Mouse (Mus musculus) hindbrain, embryonic 15.5 days (tissue): ENCODE results near the gene Rnf34. TPM values are rescaled to one million over a fixed set of nuclear protein-coding genes. Genes with fewer than 3 reads are reported as not detected.

Source experiments
- ATAC-seq: fragments of 200-750 bp; cut with Nextera tagmentation; 2 replicates; pipeline ENCODE4 v1.8.0; 2017; ENCODE audit warnings: low read depth, moderate number of reproducible peaks, moderate TSS enrichment; ENCODE audit not compliant: low FRiP score
- H3K27ac ChIP-seq: fragments of 300-500 bp; sonication (generic); replicated peaks from 2 replicates; pipeline ENCODE4 v1.5.1; 2015; ENCODE audit warnings: mild to moderate bottlenecking, inconsistent platforms
- H3K27me3 ChIP-seq: fragments of 300-500 bp; sonication (generic); 2 replicates; pipeline ENCODE4 v1.6.1; 2015; ENCODE audit warnings: control low read depth, inconsistent platforms
- H3K36me3 ChIP-seq: fragments of 300-500 bp; sonication (generic); 2 replicates; pipeline ENCODE4 v1.6.1; 2015; ENCODE audit warnings: control low read depth, inconsistent platforms
- H3K4me1 ChIP-seq: fragments of 300-500 bp; sonication (generic); replicated peaks from 2 replicates; pipeline ENCODE4 v1.6.1; 2015; ENCODE audit warnings: control low read depth, inconsistent platforms
- H3K4me2 ChIP-seq: fragments of 300-500 bp; sonication (generic); 2 replicates; pipeline ENCODE4 v1.6.1; 2015; ENCODE audit warnings: moderate library complexity, mild to moderate bottlenecking, inconsistent platforms
- H3K4me3 ChIP-seq: fragments of 300-500 bp; sonication (generic); 2 replicates; pipeline ENCODE4 v1.5.1; 2015; ENCODE audit warnings: mild to moderate bottlenecking, inconsistent platforms
- H3K9ac ChIP-seq: fragments of 300-500 bp; sonication (generic); 2 replicates; pipeline ENCODE4 v1.6.1; 2015; ENCODE audit warnings: inconsistent platforms
- H3K9me3 ChIP-seq: fragments of 300-500 bp; sonication (generic); 2 replicates; pipeline ENCODE4 v1.6.1; 2016; ENCODE audit warnings: control low read depth, inconsistent platforms
- WGBS: fragments of 180-500 bp; shearing (Covaris S2); methylation state at CpG from one replicate; pipeline ENCODE4 v1.1.7; 2015; 5-methylcytosine and 5-hydroxymethylcytosine counted together
- polyA plus RNA-seq: library from polyadenylated mRNA; unstranded; fragments of >200 nt; fragmentation: Nextera tagmentation; extraction: Ambion mirVana; gene quantifications from 2 replicates; pipeline ENCODE4 v1.2.1, GENCODE M21; 2015

Rnf34 gene
- polyA plus RNA-seq, 1 experiment from 2014 or later = 45.0 TPM

DNA sequence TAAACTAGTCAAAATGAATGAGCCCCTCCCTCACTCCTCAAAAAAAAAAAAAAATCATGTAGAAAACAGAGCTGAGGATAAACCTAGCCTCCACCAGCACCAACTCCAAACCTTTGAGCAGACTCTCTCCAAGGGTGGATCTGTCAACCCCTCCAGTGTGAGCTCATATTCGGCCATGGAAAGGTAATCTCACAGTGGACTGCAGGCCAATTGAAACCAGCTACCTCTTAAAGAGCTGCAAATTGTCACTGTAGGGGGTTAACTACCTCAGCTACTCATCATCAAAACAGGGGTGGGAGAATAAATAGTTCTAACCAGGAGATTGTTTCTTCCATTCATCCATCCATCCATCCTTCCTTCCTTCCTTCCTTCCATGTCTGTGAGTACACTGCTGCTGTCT lies 57.3 kb downstream of the Rnf34 start:
- no peaks in the 10 kb centered on the region for H3K36me3 ChIP-seq
- H3K27me3 ChIP-seq = no peaks in the 10 kb centered on the region
- no peak overlapping the region for H3K9ac ChIP-seq
- ATAC-seq = no peak
- WGBS = 79% methylated on average over 1 of the region's 1 CpGs
- no peak overlapping the region for H3K27ac ChIP-seq
- no peak overlapping the region for H3K4me2 ChIP-seq
- no peaks in the 10 kb centered on the region for H3K9me3 ChIP-seq
- no peaks in the 10 kb centered on the region for H3K4me1 ChIP-seq
- H3K4me3 ChIP-seq = no peak overlapping the region

DNA sequence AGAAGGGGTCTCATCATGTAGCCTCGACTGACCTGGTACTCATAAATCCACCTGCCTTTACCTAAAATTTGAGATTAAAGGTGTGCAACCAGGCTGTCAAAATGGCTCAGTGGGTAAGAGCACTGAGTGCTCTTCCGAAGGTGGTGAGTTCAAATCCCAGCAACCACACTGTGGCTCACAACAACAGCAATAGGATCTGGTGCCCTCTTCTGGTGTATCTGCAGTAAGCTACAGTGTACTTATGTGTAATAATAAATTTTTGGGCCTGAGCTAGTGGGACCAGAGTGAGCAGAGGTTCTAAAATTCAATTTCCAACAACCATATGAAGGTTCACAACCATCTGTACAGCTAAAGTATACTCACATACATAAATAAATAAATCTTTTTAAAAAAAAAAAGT lies 58.2 kb downstream of the Rnf34 start:
- H3K4me2 ChIP-seq = no peak overlapping the region
- H3K27me3 ChIP-seq = no peaks in the 10 kb centered on the region
- no peaks in the 10 kb centered on the region for H3K36me3 ChIP-seq
- no peak overlapping the region for H3K9ac ChIP-seq
- H3K27ac ChIP-seq = no peak overlapping the region
- ATAC-seq = no peak
- no peaks in the 10 kb centered on the region for H3K4me1 ChIP-seq
- 95% methylated on average over 2 of the region's 2 CpGs for WGBS
- no peaks in the 10 kb centered on the region for H3K9me3 ChIP-seq
- no peak overlapping the region for H3K4me3 ChIP-seq

DNA sequence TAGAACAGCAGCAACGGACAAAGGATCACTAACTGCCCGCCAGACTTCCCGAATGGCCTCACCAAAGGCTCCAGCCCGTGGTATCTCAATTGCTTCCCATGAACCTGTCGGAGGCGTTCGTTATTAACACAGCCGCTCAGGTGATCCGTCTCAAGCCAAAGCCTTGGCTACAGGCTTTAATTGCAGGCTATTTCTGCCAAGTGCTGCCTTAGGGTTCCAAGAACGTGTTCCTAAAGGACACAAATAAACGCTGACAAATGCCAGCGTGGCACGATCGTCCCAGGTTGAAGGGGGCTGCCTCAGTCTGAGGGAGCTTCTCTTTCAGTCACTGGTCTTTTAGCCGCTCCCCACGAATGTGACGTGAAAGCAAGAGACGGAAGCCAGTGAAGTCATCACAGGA lies 59.6 kb downstream of the Rnf34 start:
- no peaks in the 10 kb centered on the region for H3K27me3 ChIP-seq
- no peaks in the 10 kb centered on the region for H3K36me3 ChIP-seq
- no peaks in the 10 kb centered on the region for H3K4me1 ChIP-seq
- no peak overlapping the region for H3K4me2 ChIP-seq
- no peaks in the 10 kb centered on the region for H3K9me3 ChIP-seq
- no peak for ATAC-seq
- no peak overlapping the region for H3K4me3 ChIP-seq
- 82% methylated on average over 18 of the region's 18 CpGs for WGBS
- no peak overlapping the region for H3K9ac ChIP-seq
- H3K27ac ChIP-seq = no peak overlapping the region

DNA sequence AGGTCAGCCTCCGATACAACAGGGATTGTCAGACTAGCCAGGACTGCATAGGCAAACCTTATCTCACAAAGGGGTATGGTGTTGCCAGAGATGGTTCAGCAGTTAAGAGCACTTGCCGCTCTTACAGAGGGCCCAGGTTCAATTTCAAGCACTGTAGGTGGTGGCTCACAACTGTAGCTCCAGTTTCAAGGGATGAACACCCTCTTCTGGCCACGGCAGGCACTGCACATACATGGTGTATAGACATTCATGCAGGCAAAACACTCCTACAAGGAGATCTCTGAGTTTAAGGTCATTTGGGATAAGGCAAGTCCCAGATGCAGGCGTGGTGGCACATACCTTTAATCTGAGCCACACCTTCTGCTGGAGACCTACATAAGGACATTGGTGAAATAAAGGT lies 63.0 kb downstream of the Rnf34 start:
- Histone ChIP-seq H3K4me2 (no peak overlapping the region), H3K27me3 (no peaks in the 10 kb centered on the region), H3K36me3 (no peaks in the 10 kb centered on the region), H3K4me3 (no peak overlapping the region), H3K9me3 (no peaks in the 10 kb centered on the region), H3K27ac (no peak overlapping the region), H3K4me1 (no peaks in the 10 kb centered on the region), H3K9ac (no peak overlapping the region)
- ATAC-seq = no peak
- WGBS = 94% methylated on average over 4 of the region's 4 CpGs

DNA sequence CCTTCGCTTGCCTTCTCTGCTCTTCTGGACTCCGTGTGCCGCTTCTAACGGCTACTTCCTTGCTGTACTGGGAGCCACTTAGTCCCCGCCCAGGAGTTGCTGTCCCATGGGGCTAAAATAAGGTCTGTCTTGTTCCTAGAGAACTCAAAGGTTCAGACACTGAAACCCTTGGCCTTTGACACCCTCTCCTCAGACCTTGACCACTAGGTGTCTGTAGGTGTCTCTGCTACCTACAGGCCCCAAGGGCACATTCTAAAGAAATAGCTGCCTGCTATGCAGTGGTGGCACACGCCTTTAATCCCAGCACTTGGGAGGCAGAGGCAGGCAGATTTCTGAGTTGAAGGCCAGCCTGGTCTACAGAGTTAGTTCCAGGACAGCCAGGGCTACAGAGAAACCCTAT lies 66.3 kb downstream of the Rnf34 start:
- 95% methylated on average over 6 of the region's 6 CpGs for WGBS
- H3K27me3 ChIP-seq = no peaks in the 10 kb centered on the region
- H3K9me3 ChIP-seq = no peaks in the 10 kb centered on the region
- no peaks in the 10 kb centered on the region for H3K4me1 ChIP-seq
- no peak overlapping the region for H3K4me2 ChIP-seq
- no peak overlapping the region for H3K4me3 ChIP-seq
- H3K9ac ChIP-seq = no peak overlapping the region
- H3K36me3 ChIP-seq = no peaks in the 10 kb centered on the region
- no peak for ATAC-seq
- no peak overlapping the region for H3K27ac ChIP-seq

DNA sequence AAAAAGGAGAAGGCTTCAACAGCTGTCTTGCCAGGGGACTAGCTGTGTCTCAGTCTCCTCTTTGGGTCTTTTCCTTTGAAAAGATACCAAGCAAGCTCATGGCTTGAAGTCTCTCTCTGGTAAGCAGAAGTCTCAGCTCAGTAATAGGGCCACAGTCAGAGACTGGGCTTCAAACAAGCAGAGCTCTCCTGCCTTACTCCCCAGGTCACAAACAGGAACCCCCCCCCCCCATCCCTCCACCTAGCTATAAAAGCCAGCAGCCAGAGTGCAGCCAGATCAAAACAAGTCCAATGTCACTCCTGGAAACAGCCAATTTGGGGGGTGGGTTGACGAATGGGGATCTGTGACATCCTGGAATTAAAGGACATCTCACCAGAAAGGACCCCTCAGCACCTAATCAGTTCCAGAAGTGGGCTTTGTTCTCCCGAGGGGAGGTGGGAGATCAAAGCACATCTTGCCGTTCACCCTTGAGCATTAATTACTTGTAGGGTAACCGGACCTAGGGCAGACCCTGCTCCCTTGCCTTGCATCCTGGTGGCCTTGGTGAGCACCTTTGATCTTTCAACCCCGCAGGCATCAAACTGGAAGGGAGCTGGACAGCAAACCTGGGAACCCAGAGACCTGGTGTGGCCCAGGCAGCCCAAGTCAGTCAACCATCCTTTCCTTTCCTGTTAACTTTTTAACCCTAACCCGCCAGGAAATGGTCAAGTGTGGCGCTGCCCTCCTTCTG lies 68.3 kb downstream of the Rnf34 start:
- Histone ChIP-seq H3K36me3 (no peaks in the 10 kb centered on the region), H3K27me3 (no peaks in the 10 kb centered on the region), H3K9me3 (no peaks in the 10 kb centered on the region), H3K27ac (no peak overlapping the region), H3K4me2 (no peak overlapping the region), H3K4me3 (no peak overlapping the region), H3K9ac (no peak overlapping the region), H3K4me1 (no peaks in the 10 kb centered on the region)
- no peak for ATAC-seq
- WGBS = 63% methylated on average over 7 of the region's 7 CpGs

DNA sequence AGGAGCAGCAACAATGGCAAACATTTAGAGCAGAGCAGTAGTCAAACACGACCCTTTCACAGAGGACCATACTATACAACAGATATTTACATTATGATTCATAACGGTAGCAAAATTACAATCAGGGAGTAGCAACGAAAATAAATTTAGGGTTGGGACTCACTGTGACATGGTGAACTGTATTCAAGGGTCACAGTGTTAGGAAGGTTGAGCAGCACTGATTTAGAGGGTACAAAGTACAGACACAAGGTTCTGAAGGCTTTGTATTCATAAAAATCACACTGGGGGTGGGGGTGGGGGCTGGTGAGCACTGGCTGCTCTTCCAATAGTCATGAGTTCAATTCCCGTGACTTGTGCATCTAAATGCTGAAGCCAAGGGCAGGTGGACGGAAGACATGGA lies 70.7 kb downstream of the Rnf34 start:
- Histone ChIP-seq H3K4me2 (no peak overlapping the region), H3K9ac (no peak overlapping the region), H3K4me1 (0 out of 2 replicates have a peak, but pooled peaks cover under 1% of the 10 kb centered on the region), H3K27me3 (no peaks in the 10 kb centered on the region), H3K36me3 (no peaks in the 10 kb centered on the region), H3K4me3 (no peak overlapping the region), H3K27ac (no peak overlapping the region), H3K9me3 (no peaks in the 10 kb centered on the region)
- ATAC-seq = no peak
- 93% methylated on average over 5 of the region's 5 CpGs for WGBS

Other genes starting within 250 kb of the Rnf34 start
- 52.9 and 68.5 TPM in 2 replicates for gene Ift81, start 235.5 kb upstream of the Rnf34 start, polyA plus RNA-seq
- gene P2rx7, start 206.1 kb upstream of the Rnf34 start, polyA plus RNA-seq = 5.7 and 6.1 TPM in 2 replicates
- 16.7 and 17.0 TPM in 2 replicates for gene P2rx4, start 142.5 kb upstream of the Rnf34 start, polyA plus RNA-seq
- gene Camkk2, start 70.6 kb upstream of the Rnf34 start, polyA plus RNA-seq = 62.6 and 73.4 TPM in 2 replicates
- 481 and 508 TPM in 2 replicates for gene Anapc5, start 28.7 kb upstream of the Rnf34 start, polyA plus RNA-seq
- gene Kdm2b, start 139.8 kb downstream of the Rnf34 start, polyA plus RNA-seq = 95.4 and 99.5 TPM in 2 replicates
- 14.0 and 14.3 TPM in 2 replicates for gene Orai1, start 165.0 kb downstream of the Rnf34 start, polyA plus RNA-seq
- gene Morn3, start 197.0 kb downstream of the Rnf34 start, polyA plus RNA-seq = 1.1 and 1.3 TPM in 2 replicates
- 17.9 and 20.7 TPM in 2 replicates for gene Tmem120b, start 218.4 kb downstream of the Rnf34 start, polyA plus RNA-seq